17 mouse cellular contexts compared by ENCODE assay signal in genomic region chr9:111611341-111611740, GRCm38 (mm10).
"Had no signal": no experiment of that assay in that cellular context is flagged by ENCODE, and none has a peak within 500 bp of the region (broad histone marks: within the 10 kb centered on the region; RNA-seq: fewer than 3 reads in every experiment).

No protein-coding gene starts in this region.

- DNase-seq: kidney, adult 2 months; kidney, postnatal 25 days; layer of hippocampus, adult 9-11 months; liver, embryonic 13.5 days; lung, adult 2 months; lung, postnatal 14 days; right cerebral cortex, postnatal 25 days; spleen, adult 18-20 months; thymus, postnatal 25 days had no signal

- H3K9ac ChIP-seq: liver, embryonic 13.5 days; midbrain, embryonic 13.5 days; neural tube, embryonic 13.5 days; stomach, embryonic 15.5 days had no signal

- H3K4me3 ChIP-seq: layer of hippocampus, adult 2 months; liver, embryonic 13.5 days; midbrain, embryonic 13.5 days; myocyte; neural tube, embryonic 13.5 days; stomach, embryonic 15.5 days had no signal

- ATAC-seq: midbrain, embryonic 13.5 days; midbrain, embryonic 16.5 days had no signal

- H3K9me3 ChIP-seq: liver, embryonic 13.5 days; midbrain, embryonic 13.5 days; neural tube, embryonic 13.5 days; stomach, embryonic 15.5 days had no signal

- H3K27ac ChIP-seq: kidney, postnatal 0 days; layer of hippocampus, adult 2 months; liver, embryonic 13.5 days; macrophage; midbrain, embryonic 13.5 days; neural tube, embryonic 13.5 days; stomach, embryonic 15.5 days had no signal

- H3K36me3 ChIP-seq: liver, embryonic 13.5 days; midbrain, embryonic 13.5 days; neural tube, embryonic 13.5 days; stomach, embryonic 15.5 days had no signal

- H3K4me1 ChIP-seq: liver, embryonic 13.5 days; midbrain, embryonic 13.5 days; neural tube, embryonic 13.5 days; stomach, embryonic 15.5 days had no signal

- H3K4me2 ChIP-seq: liver, embryonic 13.5 days; midbrain, embryonic 13.5 days; neural tube, embryonic 13.5 days; stomach, embryonic 15.5 days had no signal

- H3K27me3 ChIP-seq: liver, embryonic 13.5 days; midbrain, embryonic 13.5 days; neural tube, embryonic 13.5 days; stomach, embryonic 15.5 days had no signal
